Mouse (Mus musculus): ENCODE results near the gene Lbp. TPM values are rescaled to one million over a fixed set of nuclear protein-coding genes. Genes with fewer than 3 reads are reported as not detected.

Lbp gene
- total RNA-seq (2014; fragmentation: Nextera tagmentation) (not detected in 2 replicates), total RNA-seq (2017) (0.06 TPM in 1 of 2 replicates, not detected in the other), polyA plus RNA-seq (2012) (0.04 TPM in 1 of 2 replicates, not detected in the other)

DNA sequence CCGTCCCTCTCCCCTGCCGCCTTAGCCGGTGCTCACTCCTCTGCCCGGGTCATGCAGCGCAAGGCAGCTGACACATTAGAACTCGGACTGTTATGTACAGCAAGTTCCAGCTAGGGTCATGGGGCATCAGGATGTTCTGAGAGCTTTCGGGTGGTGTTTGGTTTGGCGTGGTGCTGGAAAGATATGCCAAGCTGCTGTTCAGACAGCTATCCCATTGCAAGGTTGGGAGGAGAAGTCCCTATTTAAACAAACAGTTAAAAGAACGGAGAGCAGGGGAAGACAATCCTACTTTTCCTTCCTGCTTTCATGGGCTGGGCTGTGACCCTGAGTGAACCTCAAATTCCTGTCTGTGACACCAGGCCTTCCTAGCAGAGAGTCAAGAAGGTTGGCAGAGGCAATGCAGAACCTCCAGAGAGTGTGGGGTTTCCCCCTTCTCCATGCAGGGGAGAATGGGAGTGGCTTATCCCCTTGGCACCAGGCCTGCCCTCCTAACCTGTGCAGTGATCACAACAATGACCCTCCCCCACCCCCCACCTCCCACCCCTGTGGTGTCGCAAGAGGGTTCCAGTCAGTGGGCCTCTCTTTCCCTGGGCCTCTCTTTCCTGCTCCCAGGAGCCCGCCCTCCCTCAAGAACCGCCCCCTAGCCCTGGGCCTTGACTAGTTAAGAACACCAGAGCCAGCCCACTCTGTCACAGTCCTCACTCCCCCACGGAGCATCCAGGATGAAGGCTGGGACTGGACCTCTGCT, at the start of gene Lbp:
Gene Lbp (plus strand): TSS at position 546 of the 748 bp plus-strand sequence.
- TF ChIP-seq POLR2AphosphoS5 (IDR thresholded peaks at IDR 0.05; ENCODE audit: insufficient replicate concordance, low read depth, low read length): no peak
- no peak for TF ChIP-seq CTCF (IDR thresholded peaks at IDR 0.05; ENCODE audit: low read depth, low read length)
- no peak for TF ChIP-seq GATA2 (IDR thresholded peaks at IDR 0.05; ENCODE audit: borderline replicate concordance, low read depth, low read length)
- no peak for TF ChIP-seq GATA1 (IDR thresholded peaks at IDR 0.05; ENCODE audit: borderline replicate concordance, low read length)
- no peak for TF ChIP-seq TAL1 (conservative IDR thresholded peaks at IDR 0.05; ENCODE audit: low read depth, low read length)
- no peak for DNase-seq (ENCODE audit: low spot score)
- no peak for ATAC-seq (ENCODE audit: extremely low read depth, insufficient number of reproducible peaks, low FRiP score, poor library complexity, severe bottlenecking)
- no peaks in the 10 kb centered on the region for H3K4me1 ChIP-seq (ENCODE audit: insufficient read depth, low read depth, low read length)
- peaks cover 10% of the 10 kb centered on the region; the same call in 1 of the 2 replicates for H3K27me3 ChIP-seq (ENCODE audit: insufficient read depth, low read length)
- no peak within 1 kb of the TSS for H3K4me3 ChIP-seq (ENCODE audit: low read depth, low read length)
- no peaks in the 10 kb centered on the region for H3K36me3 ChIP-seq (replicated peaks)
- 0 out of 2 replicates have a peak, but pooled peaks cover 2% of the 10 kb centered on the region for H3K9me3 ChIP-seq (replicated peaks)

DNA sequence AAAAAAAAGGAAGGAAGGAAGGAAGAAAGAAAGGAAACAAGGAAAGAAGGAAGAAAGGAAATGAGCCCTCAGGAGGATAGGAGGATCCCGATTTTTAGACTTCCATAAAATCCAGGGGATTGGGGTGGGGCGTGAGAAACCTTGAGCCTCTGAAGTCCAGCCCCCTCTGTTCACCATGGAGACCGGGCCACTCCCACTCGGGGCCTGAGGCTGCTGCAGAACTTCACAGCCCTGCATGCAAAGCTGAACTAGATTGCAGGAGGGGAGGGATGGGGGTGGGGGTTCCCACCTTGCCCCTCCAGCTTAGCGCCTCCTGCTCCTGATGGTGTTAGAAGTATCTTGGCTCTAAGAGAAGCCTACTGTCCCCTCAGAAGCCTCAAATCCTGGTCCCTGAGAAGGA, 49.4 kb upstream of the Lbp start:
- peaks cover 6% of the 10 kb centered on the region; the same call in 1 of the 2 replicates for H3K4me1 ChIP-seq (ENCODE audit: insufficient read depth, low read depth, low read length)
- no peaks in the 10 kb centered on the region for H3K9me3 ChIP-seq (replicated peaks)
- no peak overlapping the region for H3K4me3 ChIP-seq (ENCODE audit: low read depth, low read length)
- TF ChIP-seq GATA2 (IDR thresholded peaks at IDR 0.05; ENCODE audit: borderline replicate concordance, low read depth, low read length) (no peak), CTCF (IDR thresholded peaks at IDR 0.05; ENCODE audit: low read depth, low read length) (no peak), TAL1 (conservative IDR thresholded peaks at IDR 0.05; ENCODE audit: low read depth, low read length) (no peak), POLR2AphosphoS5 (IDR thresholded peaks at IDR 0.05; ENCODE audit: insufficient replicate concordance, low read depth, low read length) (no peak), GATA1 (IDR thresholded peaks at IDR 0.05; ENCODE audit: borderline replicate concordance, low read length) (no peak)
- DNase-seq (ENCODE audit: low spot score) (no peak), ATAC-seq (ENCODE audit: extremely low read depth, insufficient number of reproducible peaks, low FRiP score, poor library complexity, severe bottlenecking) (no peak)
- H3K36me3 ChIP-seq (replicated peaks): no peaks in the 10 kb centered on the region
- H3K27me3 ChIP-seq (ENCODE audit: insufficient read depth, low read length): peaks cover 14% of the 10 kb centered on the region

DNA sequence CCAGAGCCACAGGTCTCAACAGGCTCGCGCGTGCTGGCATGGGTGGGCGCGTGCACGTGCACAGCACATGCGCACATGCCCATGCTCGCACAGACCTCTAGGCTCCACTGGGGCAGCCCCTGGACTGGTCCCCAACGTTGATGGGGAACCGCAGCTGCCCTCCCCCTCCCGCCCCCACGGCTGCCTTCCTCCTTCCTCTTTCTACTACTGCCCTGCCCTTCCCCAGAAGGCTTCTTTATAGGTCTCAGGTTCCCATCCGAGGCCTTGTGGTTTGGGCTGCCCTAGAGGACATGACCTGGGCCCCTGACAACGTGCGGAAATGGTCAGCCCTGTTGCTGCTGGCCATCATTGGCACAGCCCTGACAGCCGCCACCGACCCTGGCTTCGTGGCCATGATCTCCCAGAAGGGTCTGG, 48.3 kb upstream of the Lbp start, which contains the start of gene Bpi:
Gene Bpi (plus strand): TSS at position 90 of the 414 bp plus-strand sequence.
- peaks cover 12% of the 10 kb centered on the region for H3K27me3 ChIP-seq (ENCODE audit: insufficient read depth, low read length)
- H3K4me3 ChIP-seq (ENCODE audit: low read depth, low read length): no peak within 1 kb of the TSS
- no peak for ATAC-seq (ENCODE audit: extremely low read depth, insufficient number of reproducible peaks, low FRiP score, poor library complexity, severe bottlenecking)
- no peak for DNase-seq (ENCODE audit: low spot score)
- H3K4me1 ChIP-seq (ENCODE audit: insufficient read depth, low read depth, low read length): peaks cover 6% of the 10 kb centered on the region; the same call in 1 of the 2 replicates
- no peak for TF ChIP-seq GATA2 (IDR thresholded peaks at IDR 0.05; ENCODE audit: borderline replicate concordance, low read depth, low read length)
- no peaks in the 10 kb centered on the region for H3K9me3 ChIP-seq (replicated peaks)
- H3K36me3 ChIP-seq (replicated peaks): no peaks in the 10 kb centered on the region

DNA sequence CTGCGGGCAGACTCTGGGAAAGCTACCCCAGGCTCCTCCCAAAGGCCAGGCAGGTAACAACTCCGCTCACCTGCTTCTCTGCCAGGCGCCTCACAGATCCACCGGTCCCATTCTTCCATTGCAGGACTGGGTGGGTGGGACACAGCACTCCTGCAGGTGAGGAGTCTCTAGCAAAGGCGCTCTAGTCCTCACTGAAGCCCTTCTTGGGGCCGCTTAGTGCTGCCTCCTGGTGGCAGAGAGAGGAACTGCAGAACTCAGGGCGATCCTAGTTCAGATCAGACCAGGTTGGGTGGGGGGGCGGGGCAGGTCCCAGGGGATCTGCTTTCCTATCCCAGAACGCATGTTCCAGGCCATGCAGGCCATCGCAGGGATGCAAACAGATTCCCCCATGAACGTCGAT, 47.5 kb upstream of the Lbp start:
- ATAC-seq (ENCODE audit: extremely low read depth, insufficient number of reproducible peaks, low FRiP score, poor library complexity, severe bottlenecking): no peak
- H3K4me1 ChIP-seq (ENCODE audit: insufficient read depth, low read depth, low read length): peaks cover 6% of the 10 kb centered on the region; the same call in 1 of the 2 replicates
- H3K27me3 ChIP-seq (ENCODE audit: insufficient read depth, low read length): peaks cover 10% of the 10 kb centered on the region
- peak; percentile 41 for DNase-seq (ENCODE audit: low spot score)
- H3K4me3 ChIP-seq (ENCODE audit: low read depth, low read length): no peak overlapping the region
- TF ChIP-seq CTCF (IDR thresholded peaks at IDR 0.05; ENCODE audit: low read depth, low read length) (peak; percentile 36), GATA1 (IDR thresholded peaks at IDR 0.05; ENCODE audit: borderline replicate concordance, low read length) (no peak)
- no peaks in the 10 kb centered on the region for H3K9me3 ChIP-seq (replicated peaks)
- H3K36me3 ChIP-seq (replicated peaks): no peaks in the 10 kb centered on the region

DNA sequence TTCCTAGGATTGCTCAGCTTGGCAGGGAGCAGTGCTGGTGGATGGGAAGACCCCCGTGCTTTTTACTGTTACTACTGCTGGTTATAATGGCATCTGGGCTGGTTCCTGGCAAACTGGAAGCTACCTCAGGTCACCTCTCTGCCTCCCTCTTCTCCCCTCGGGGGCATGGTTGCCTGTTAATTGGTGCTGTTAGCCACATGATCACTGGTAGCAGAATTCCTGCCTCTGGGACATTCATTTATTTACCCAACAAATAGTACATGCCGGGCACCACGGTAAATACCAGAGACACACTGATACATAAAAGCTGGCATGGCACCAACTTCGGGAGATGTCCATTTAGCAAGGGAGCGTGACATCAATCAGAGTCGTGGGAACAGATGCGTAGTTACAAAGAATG, 46.8 kb upstream of the Lbp start:
- no peak for TF ChIP-seq TAL1 (conservative IDR thresholded peaks at IDR 0.05; ENCODE audit: low read depth, low read length)
- TF ChIP-seq CTCF (IDR thresholded peaks at IDR 0.05; ENCODE audit: low read depth, low read length): no peak
- TF ChIP-seq GATA2 (IDR thresholded peaks at IDR 0.05; ENCODE audit: borderline replicate concordance, low read depth, low read length): no peak
- no peak for TF ChIP-seq GATA1 (IDR thresholded peaks at IDR 0.05; ENCODE audit: borderline replicate concordance, low read length)
- Histone ChIP-seq H3K4me1 (ENCODE audit: insufficient read depth, low read depth, low read length) (peaks cover 6% of the 10 kb centered on the region; the same call in 1 of the 2 replicates), H3K4me3 (ENCODE audit: low read depth, low read length) (no peak overlapping the region), H3K27me3 (ENCODE audit: insufficient read depth, low read length) (peaks cover 13% of the 10 kb centered on the region), H3K9me3 (replicated peaks) (no peaks in the 10 kb centered on the region), H3K36me3 (replicated peaks) (no peaks in the 10 kb centered on the region)
- ATAC-seq (ENCODE audit: extremely low read depth, insufficient number of reproducible peaks, low FRiP score, poor library complexity, severe bottlenecking) (no peak), DNase-seq (ENCODE audit: low spot score) (no peak)

DNA sequence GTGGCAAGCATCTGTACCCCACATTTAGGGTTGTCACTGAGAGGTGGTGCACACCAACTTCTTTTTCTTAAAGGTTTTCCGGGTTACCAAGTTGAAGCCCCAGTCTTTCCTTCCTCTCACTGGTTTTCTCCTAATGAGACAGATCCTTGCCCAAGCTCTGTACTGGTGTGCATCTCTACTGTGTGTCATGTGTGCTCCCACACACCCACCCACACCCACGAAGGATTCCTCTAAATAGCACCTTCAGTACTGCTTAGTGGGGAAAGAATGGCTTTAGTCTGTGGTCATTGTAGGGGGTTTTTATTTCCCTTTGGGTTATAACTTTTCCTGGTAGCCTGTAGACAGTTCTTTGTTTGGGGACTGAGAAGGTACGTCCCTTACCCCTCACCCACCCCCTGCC, 41.4 kb upstream of the Lbp start:
- ATAC-seq (ENCODE audit: extremely low read depth, insufficient number of reproducible peaks, low FRiP score, poor library complexity, severe bottlenecking) (no peak), DNase-seq (ENCODE audit: low spot score) (no peak)
- TF ChIP-seq POLR2AphosphoS5 (IDR thresholded peaks at IDR 0.05; ENCODE audit: insufficient replicate concordance, low read depth, low read length) (no peak), CTCF (IDR thresholded peaks at IDR 0.05; ENCODE audit: low read depth, low read length) (no peak), GATA2 (IDR thresholded peaks at IDR 0.05; ENCODE audit: borderline replicate concordance, low read depth, low read length) (no peak), TAL1 (conservative IDR thresholded peaks at IDR 0.05; ENCODE audit: low read depth, low read length) (no peak)
- Histone ChIP-seq H3K36me3 (replicated peaks) (no peaks in the 10 kb centered on the region), H3K27me3 (ENCODE audit: insufficient read depth, low read length) (peaks cover 16% of the 10 kb centered on the region), H3K4me3 (ENCODE audit: low read depth, low read length) (no peak overlapping the region), H3K4me1 (ENCODE audit: insufficient read depth, low read depth, low read length) (no peaks in the 10 kb centered on the region), H3K9me3 (replicated peaks) (no peaks in the 10 kb centered on the region)
